Mouse (Mus musculus) left cerebral cortex, adult 8-10 months (tissue): ENCODE measurements at regions not wholly inside any gene's neighbourhood (a gene's known extent, or its start where the extent isn't known, plus 50 kb on each side); places are given as distances from the start of the nearest gene placed in this dataset.
"Not testable (repeated sequence)": the region's sequence is repeated elsewhere in the genome, so short reads cannot be mapped to it uniquely, and the experiment has no call there.

ENCODE experiments used
- DNase-seq, 2 experiments: peaks; one replicate each; pipeline ENCODE4 v3.0.0; 2022; ENCODE audit warnings: low spot score in 2 of 2

DNA sequence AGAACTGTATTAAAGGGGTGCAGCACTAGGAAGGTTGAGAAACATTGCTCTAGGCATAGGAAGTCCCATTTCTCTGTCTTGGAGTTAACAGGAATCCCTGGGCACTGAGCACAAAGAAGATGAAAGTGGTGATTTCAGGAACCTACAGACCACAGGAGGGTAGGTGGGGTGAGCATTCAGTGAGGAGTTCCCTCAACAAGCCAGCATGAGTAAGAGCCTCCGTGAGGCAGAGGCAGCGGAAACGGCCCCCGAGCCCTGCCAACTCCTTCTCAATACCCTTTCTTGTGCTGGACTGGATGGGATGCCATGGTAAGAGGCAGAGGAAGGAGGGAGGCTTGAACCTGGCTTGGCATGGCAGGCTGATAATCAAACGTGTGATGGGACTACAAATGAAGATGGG, 347.2 kb downstream of the Sox9 start:
- DNase-seq, result no peak

- DNase-seq, result no peak
Measured at GRCm38 (mm10) chr11:113129975-113130374, 348.0 kb downstream of the Sox9 start.

DNA sequence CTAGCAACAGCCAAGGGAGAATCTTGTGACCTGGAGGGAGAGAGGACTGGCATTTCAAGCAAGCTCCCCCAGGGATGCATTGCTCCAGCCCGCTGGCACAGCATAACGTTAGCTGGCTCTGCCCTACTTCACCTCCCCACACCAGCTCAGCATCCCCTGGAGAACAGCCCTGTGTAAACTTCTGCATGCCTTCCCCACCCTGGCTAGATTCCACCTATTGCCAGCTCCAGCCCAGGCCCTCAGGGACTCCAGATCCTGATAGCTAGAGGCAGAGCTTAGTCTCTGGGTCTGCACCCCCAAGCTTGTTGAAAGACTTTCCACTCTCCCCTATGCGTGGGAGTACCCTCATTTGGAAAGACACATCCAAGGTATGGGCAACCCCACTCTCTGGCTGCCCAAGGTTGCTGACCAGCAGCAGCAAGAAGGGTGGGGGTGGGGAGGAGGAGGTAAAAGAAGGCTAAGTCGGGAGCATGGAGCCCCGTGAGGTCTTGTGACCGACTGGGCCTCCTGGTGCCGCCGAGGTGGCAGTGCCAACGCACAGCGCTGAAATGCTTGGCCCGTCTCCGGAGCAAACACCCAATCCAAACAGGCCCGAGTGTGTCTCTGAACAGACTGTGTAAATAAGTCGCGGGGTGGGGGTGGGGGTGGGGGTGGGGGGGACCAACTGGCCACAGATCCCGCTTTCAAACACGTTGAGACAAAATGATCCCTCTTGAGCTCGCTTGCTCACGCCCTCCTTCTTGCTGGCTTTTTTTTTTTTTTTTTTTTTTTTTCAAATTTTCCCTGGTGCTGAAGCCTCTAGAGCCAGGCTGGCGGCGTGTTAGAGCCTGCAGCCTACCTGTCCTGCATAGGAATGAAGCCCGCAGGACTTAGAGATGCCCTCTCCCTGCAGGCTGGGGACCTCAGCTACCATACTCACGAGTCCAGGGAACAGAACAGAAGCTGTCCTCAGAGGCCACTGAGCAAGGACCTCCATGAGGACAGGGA, 350.3 kb downstream of the Sox9 start:
- peak in 1 of 2 experiments; percentile 45 for DNase-seq

GRCm38 (mm10) chr11:113133407-113133806, 351.4 kb downstream of the Sox9 start:
- no peak for DNase-seq

DNA sequence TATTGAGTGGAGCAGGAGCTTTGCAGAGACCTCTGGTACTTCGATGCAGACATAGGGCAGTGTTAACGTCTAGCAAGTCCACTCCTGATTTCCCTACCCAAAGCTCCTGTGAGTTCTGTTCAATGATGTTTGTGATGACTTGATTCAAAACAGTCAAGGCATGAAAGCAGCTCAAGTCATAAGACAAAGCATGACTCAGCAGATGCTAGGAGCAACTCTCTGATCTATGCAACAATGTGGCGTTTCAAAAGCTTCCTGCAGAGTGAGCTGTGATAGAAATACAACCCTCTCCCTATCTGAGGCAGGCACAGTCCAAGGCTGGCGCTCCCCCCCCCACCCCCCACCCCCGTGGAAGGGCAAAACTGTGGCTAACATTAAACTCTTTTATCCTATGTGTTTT, 353.2 kb downstream of the Sox9 start:
- DNase-seq, result no peak

DNA sequence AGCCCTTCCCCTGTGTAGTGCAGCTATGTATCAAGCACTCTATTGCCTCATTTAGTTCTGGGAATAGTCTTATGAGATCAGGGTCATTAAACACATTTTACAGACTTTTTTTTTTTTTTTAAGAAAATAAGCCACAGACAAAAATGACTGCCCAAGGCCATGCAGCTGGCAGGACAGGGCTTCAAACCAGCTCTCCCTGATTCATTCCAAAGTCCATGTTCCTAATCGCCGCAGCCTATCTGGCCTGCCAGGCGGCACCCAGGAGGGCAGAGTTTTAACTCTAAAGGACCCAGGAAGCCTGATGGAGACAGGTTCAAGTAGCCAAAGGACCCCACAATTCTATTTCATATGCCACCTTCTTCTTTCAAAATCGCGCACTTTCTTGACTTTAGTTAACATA, 356.4 kb downstream of the Sox9 start:
- DNase-seq, result no peak

DNA sequence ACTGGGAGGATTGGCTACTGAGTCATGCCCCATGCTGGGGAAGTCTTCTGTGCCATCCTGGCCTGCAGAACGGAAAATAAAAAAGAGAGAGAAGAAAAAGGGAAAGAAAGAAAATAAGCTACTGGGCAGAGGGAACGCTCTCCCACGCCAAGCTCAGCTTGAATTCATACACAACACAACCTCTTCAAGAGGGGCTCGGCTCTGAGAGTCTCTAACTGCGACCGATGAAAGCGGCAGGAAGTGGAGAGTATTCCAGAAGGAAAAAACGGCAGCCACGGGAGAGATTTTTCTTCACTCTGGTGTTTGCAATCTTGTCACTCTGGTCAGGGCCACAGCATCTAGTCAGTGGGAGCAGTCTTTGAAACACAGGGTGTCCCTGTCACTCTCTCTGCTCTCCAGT, 358.6 kb downstream of the Sox9 start:
- no peak for DNase-seq

DNA sequence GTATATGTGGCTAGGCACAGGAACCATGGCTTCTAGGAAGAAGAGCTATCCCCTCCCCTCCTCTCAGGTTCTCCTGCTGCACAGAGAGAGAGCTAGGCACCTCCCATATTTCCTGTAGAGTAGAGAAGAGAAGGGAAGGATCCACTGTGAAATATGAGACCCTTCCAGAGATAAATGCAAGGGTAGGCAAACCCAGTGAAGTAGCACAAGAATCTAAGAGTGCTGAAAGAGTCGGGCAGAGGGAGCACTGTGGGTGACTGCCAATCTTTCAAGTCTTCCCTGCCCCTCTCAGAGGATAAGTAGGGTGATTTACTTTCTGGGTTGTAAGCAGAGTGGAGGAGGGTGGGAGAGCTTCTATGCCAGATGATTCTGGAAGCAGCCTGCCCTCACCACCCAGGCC, 360.8 kb downstream of the Sox9 start:
- DNase-seq, result no peak

DNA sequence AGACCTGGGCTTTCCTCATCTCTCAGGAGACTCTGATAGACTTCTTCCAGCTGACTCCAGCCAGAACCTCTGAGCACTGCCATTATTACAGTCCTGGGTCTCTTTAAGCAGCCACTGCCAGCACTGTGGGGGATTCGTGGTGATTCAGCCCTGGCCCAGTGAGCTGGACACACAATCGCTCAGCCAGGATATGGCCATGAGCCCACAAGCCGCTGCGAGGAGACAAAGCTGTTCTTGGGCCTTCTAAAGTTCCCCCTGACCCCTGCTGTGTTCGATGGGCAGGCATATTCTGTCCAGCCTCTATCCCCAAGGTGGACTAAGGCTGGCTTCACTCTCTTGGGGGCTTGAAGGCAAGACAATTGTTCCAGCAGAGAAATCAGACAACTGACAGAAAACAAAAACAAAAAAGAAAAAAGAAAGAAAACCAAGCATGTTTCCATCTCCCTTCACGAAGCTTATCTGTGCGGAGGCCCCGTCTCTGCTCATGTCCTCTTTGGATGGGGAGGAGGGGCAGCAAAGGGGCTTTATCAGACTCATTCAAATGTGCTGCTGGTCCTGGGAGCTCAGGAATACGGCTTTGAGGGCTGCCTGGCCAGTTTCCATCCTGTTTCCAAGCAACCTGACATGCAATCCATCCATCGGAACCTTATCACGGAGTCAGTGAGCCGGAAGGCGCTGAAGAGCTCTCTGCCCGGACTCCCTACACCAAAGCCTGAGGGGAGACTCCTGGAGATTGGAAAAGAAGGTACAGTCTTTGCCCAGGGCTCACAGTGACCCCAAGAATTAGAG, 362.0 kb downstream of the Sox9 start:
- peak in 1 of 2 experiments; percentile 52 for DNase-seq

GRCm38 (mm10) chr11:113145721-113146120, 363.7 kb downstream of the Sox9 start:
- DNase-seq, result no peak

DNA sequence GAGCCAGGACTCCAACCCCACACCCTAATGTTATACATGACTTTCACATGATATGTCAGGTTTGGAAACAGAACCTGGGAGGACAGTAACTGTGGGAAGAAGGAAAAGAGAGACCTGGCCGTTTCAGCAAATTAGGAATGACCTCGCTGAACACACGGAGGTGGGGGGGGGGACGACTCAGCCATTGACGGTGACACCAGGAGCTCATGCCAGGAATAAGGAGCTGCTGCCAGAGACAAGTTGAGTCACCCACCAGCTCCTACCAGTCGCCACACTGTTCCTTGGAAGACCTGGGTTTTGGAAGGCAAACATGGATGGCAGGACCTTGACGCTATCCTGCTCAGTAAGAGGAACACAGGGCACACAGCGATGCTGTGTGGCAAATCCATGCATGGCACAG, 364.7 kb downstream of the Sox9 start:
- DNase-seq, result no peak

DNA sequence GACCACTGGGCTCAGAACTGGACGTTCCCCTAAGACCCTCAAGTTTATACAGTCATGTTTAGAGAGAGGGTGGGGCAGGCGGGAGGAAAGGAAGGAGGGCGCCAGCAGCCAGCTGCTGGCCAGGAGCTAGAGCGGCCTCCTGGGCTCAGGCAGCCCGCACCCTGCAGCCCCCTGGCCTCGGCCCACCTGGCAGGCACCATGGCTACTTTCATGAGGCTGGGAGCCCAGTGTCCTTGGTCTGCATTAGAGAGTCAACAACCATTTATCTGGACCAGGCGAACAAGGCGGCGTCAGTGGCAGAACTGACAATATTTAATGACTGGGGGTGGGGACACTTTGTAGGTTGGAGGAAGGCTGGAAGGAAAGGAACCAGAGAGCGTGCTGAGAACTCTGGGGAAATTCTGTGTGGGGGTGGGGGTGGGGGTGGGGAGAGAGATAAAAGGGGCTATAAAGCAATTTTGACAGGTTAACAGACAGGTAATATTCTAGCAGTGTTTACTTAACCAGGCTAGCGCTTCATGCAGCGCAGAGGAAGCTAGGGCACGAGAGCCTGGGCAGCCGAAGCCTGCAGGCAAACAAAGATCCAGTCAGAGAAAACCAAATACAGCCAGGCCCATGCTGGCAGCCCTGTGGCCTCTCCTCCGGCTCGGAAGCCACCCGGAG, 365.6 kb downstream of the Sox9 start:
- no peak for DNase-seq

DNA sequence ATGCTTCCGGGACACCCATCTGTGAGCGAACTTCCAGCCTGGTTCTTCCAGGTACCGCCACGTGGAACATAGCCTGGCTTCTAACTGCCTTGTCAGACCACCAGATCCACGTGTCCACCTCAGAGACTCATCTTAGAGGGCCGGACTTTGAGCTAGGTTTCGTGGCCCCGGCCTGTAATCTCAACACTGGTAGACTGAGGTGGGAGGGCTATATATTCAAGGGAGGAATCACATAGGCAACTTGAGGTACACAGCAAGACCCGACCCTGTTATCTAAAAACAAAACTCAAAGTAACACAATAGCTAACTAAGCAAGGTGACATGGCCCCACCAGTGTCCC, 366.1 kb downstream of the Sox9 start:
- no peak for DNase-seq

GRCm38 (mm10) chr11:113155515-113155914, 373.5 kb downstream of the Sox9 start:
- no peak for DNase-seq

DNA sequence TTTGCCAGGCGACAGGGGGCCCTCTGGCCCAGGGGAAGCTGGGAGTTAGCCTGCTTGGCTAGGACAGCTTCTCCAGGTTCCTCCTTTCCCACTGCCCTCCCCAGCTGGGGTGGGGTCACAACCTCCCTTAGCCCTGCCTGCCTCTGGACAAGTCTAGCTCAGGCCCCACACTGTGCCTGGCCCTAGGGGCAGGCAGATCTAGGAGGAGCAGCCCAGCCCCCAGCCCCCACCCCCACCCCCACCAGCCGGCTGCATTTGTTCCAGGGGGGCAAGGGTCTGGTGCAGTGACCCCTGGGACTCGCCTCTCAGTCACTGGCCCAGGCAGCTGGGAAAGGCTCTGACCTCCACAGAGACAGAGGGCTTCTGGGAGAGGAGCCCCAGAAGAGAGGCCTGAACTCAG, 381.9 kb downstream of the Sox9 start:
- no peak for DNase-seq

DNA sequence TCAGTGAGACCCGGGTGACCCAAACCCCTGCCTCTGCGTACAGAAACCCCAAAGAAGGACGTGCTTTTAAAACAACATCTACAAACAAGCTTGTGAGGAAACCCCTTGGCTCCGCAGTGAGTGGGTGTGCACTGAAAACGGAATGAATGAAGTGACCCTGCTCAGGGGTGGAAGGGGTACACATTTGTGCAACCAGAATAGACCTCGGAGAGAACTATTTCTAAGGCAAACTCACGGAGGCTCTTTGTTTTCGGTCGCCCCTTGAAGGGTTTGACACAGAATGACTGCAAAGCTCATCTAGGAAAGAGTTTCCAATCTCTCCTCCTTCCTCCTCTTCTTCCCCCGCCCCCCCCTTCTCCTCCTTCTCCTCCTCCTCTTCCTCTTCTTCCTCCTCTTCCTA, 382.5 kb downstream of the Sox9 start:
- DNase-seq, result no peak

DNA sequence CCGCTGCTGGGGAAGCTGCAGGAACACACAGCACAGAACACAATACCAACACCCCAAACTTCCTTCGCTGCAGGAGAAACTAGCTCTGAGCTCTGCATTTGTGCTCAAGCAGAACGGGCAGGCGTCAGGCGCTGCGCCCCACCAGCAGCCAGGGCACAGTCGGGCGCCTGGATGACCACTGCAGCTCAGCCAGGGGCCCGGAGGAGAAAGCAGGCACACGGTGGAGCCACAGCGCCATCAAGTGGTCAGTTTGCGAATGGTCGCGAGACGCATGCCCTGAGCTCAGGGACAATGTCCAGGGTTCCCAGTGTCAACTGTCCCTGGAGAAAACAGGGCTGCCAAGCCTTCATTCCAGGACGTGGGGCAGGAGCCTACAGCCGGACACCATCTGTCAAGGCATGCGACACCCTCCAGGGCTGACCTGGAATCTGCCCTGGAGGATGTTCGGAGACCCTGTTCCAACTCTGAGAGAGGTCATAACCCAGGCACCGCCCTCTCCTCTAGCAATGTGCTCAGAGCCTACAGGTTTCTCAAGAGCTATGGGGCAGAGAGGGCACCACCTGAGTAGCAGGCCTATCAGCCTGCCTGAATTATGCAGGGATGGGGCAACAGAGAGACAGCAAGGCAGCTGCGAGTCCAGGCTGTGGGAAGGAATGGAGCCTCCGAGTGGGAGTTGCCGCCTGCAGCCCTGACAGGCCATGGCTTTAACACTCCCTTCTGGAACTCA, 383.2 kb downstream of the Sox9 start:
- peak in 1 of 2 experiments; percentile 81 for DNase-seq

GRCm38 (mm10) chr11:113166517-113166916, 384.5 kb downstream of the Sox9 start:
- no peak for DNase-seq

- DNase-seq, result peak in 1 of 2 experiments; percentile 32
Measured at GRCm38 (mm10) chr11:113172497-113173140, 390.6 kb downstream of the Sox9 start.

- DNase-seq, result not testable (repeated sequence)
Measured at GRCm38 (mm10) chr11:113173317-113173716, 391.3 kb downstream of the Sox9 start.

DNA sequence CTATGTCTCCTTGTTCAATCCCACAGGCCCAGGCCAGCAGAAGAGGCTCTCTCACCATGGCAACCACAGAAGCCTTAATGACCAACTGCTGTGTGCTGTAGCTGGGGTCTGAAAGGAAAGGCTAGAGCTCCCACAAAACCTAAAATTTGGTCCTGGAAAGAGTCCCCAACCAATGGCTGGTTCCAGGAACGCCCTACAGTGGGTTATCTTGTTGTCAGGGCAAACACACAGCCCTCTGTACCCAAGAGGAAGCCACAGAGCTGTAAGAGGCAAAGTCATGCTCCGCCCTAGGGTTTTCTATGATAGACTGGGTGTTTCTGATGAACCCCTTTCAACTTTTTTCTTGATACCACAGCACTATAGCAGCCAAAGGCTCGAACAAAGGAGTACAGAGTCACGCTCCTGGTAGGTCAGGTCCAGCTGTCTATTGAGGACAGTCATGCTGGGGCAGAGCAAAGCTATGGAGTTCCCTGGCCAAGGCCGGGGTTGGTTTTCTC, 392.0 kb downstream of the Sox9 start:
- DNase-seq, result no peak
